Mouse (Mus musculus): ENCODE data around the gene Itih2. TPM values are rescaled to one million over a fixed set of nuclear protein-coding genes. Genes with fewer than 3 reads are reported as not detected.

Gene Itih2
- polyA plus RNA-seq, 1 experiment from 2014 or later = 0.20 TPM

GRCm38 (mm10) chr2:10082737-10083136, 48.5 kb downstream of the Itih2 start:
- Histone ChIP-seq H3K4me1 (ENCODE audit: control insufficient read depth in 2 of 2, insufficient read depth in 2 of 2, low read length in 2 of 2) (peaks cover 2 to 25% of the 10 kb centered on the region in 2 experiments; a peak in 3 of 4 replicates), H3K36me3 (ENCODE audit: control insufficient read depth, insufficient read depth, low read length) (peaks cover 29% of the 10 kb centered on the region), H3K4me3 (ENCODE audit: control insufficient read depth in 1 of 2, insufficient read depth in 1 of 2, low read depth in 1 of 2, low read length in 2 of 2) (no peak overlapping the region), H3K4me2 (ENCODE audit: low read length) (no peak overlapping the region), H3K9ac (ENCODE audit: low read length) (no peak overlapping the region), H3K9me3 (ENCODE audit: control insufficient read depth, low read length) (no peaks in the 10 kb centered on the region), H3K27me3 (ENCODE audit: control insufficient read depth, insufficient read depth, low read length) (no peaks in the 10 kb centered on the region), H3K27ac (replicated peaks in 1 of 2; ENCODE audit: control insufficient read depth in 1 of 2, insufficient read depth in 1 of 2, low read depth in 2 of 2, low read length in 2 of 2) (no peak overlapping the region)
- ATAC-seq (ENCODE audit: insufficient number of reproducible peaks, insufficient read depth, low FRiP score, low read depth) = no peak
- WGBS = 84% methylated on average over 1 of the region's 1 CpGs

GRCm38 (mm10) chr2:10081453-10082080, 49.6 kb downstream of the Itih2 start:
- H3K36me3 ChIP-seq (ENCODE audit: control insufficient read depth, insufficient read depth, low read length) = peaks cover 17% of the 10 kb centered on the region
- H3K27ac ChIP-seq (replicated peaks in 1 of 2; ENCODE audit: control insufficient read depth in 1 of 2, insufficient read depth in 1 of 2, low read depth in 2 of 2, low read length in 2 of 2) = no peak overlapping the region
- no peak for ATAC-seq (ENCODE audit: insufficient number of reproducible peaks, insufficient read depth, low FRiP score, low read depth)
- peak overlapping the region in 1 of 2 experiments; percentile 86; a peak in 2 of 4 replicates for H3K4me3 ChIP-seq (ENCODE audit: control insufficient read depth in 1 of 2, insufficient read depth in 1 of 2, low read depth in 1 of 2, low read length in 2 of 2)
- peaks cover 4 to 33% of the 10 kb centered on the region in 2 experiments; a peak in 3 of 4 replicates for H3K4me1 ChIP-seq (ENCODE audit: control insufficient read depth in 2 of 2, insufficient read depth in 2 of 2, low read length in 2 of 2)
- no peaks in the 10 kb centered on the region for H3K27me3 ChIP-seq (ENCODE audit: control insufficient read depth, insufficient read depth, low read length)
- H3K9me3 ChIP-seq (ENCODE audit: control insufficient read depth, low read length) = no peaks in the 10 kb centered on the region
- H3K4me2 ChIP-seq (ENCODE audit: low read length) = peak overlapping the region; percentile 78
- 86% methylated on average over 5 of the region's 5 CpGs for WGBS
- peak overlapping the region; percentile 99 for H3K9ac ChIP-seq (ENCODE audit: low read length)

- Histone ChIP-seq H3K27ac (replicated peaks in 1 of 2; ENCODE audit: control insufficient read depth in 1 of 2, insufficient read depth in 1 of 2, low read depth in 2 of 2, low read length in 2 of 2) (peak within 1 kb of the TSS; percentile 93 to 95), H3K36me3 (ENCODE audit: control insufficient read depth, insufficient read depth, low read length) (peaks cover 13% of the 10 kb centered on the region), H3K27me3 (ENCODE audit: control insufficient read depth, insufficient read depth, low read length) (no peaks in the 10 kb centered on the region), H3K9ac (ENCODE audit: low read length) (peak within 1 kb of the TSS; percentile 99), H3K4me1 (ENCODE audit: control insufficient read depth in 2 of 2, insufficient read depth in 2 of 2, low read length in 2 of 2) (peaks cover 4 to 35% of the 10 kb centered on the region in 2 experiments; a peak in 3 of 4 replicates), H3K9me3 (ENCODE audit: control insufficient read depth, low read length) (no peaks in the 10 kb centered on the region), H3K4me3 (ENCODE audit: control insufficient read depth in 1 of 2, insufficient read depth in 1 of 2, low read depth in 1 of 2, low read length in 2 of 2) (peak within 1 kb of the TSS; percentile 76 to 86), H3K4me2 (ENCODE audit: low read length) (peak within 1 kb of the TSS; percentile 81)
- WGBS = under 1% methylated on average over 61 of the region's 61 CpGs
- peak; percentile 95 for ATAC-seq (ENCODE audit: insufficient number of reproducible peaks, insufficient read depth, low FRiP score, low read depth)
These were observed 50.7 kb downstream of the Itih2 start, which contains the start of the genes Atp5c1 and Kin for GRCm38 (mm10) chr2:10080310-10081010. TSS of gene Atp5c1 (minus strand) at chr2:10080510. TSS of gene Kin (plus strand) at chr2:10080593.

- H3K27ac ChIP-seq (replicated peaks in 1 of 2; ENCODE audit: control insufficient read depth in 1 of 2, insufficient read depth in 1 of 2, low read depth in 2 of 2, low read length in 2 of 2) = peak overlapping the region; percentile 93 to 95
- peak overlapping the region; percentile 76 to 86 for H3K4me3 ChIP-seq (ENCODE audit: control insufficient read depth in 1 of 2, insufficient read depth in 1 of 2, low read depth in 1 of 2, low read length in 2 of 2)
- H3K4me2 ChIP-seq (ENCODE audit: low read length) = peak overlapping the region; percentile 81
- H3K27me3 ChIP-seq (ENCODE audit: control insufficient read depth, insufficient read depth, low read length) = no peaks in the 10 kb centered on the region
- no peaks in the 10 kb centered on the region for H3K9me3 ChIP-seq (ENCODE audit: control insufficient read depth, low read length)
- WGBS = under 1% methylated on average over 28 of the region's 28 CpGs
- H3K4me1 ChIP-seq (ENCODE audit: control insufficient read depth in 2 of 2, insufficient read depth in 2 of 2, low read length in 2 of 2) = peaks cover 7 to 40% of the 10 kb centered on the region in 2 experiments
- peak overlapping the region; percentile 99 for H3K9ac ChIP-seq (ENCODE audit: low read length)
- peak; percentile 33; the same call in 1 of the 2 replicates for ATAC-seq (ENCODE audit: insufficient number of reproducible peaks, insufficient read depth, low FRiP score, low read depth)
- peaks cover 13% of the 10 kb centered on the region for H3K36me3 ChIP-seq (ENCODE audit: control insufficient read depth, insufficient read depth, low read length)
These were observed 51.4 kb downstream of the Itih2 start for GRCm38 (mm10) chr2:10079745-10080309.

- H3K9me3 ChIP-seq (ENCODE audit: control insufficient read depth, low read length) = no peaks in the 10 kb centered on the region
- 75% methylated on average over 8 of the region's 8 CpGs for WGBS
- H3K4me3 ChIP-seq (ENCODE audit: control insufficient read depth in 1 of 2, insufficient read depth in 1 of 2, low read depth in 1 of 2, low read length in 2 of 2) = peak overlapping the region in 1 of 2 experiments; percentile 7; a peak in 2 of 4 replicates
- no peaks in the 10 kb centered on the region for H3K27me3 ChIP-seq (ENCODE audit: control insufficient read depth, insufficient read depth, low read length)
- no peak overlapping the region for H3K9ac ChIP-seq (ENCODE audit: low read length)
- H3K36me3 ChIP-seq (ENCODE audit: control insufficient read depth, insufficient read depth, low read length) = peaks cover 18% of the 10 kb centered on the region
- no peak for ATAC-seq (ENCODE audit: insufficient number of reproducible peaks, insufficient read depth, low FRiP score, low read depth)
- no peak overlapping the region for H3K27ac ChIP-seq (replicated peaks in 1 of 2; ENCODE audit: control insufficient read depth in 1 of 2, insufficient read depth in 1 of 2, low read depth in 2 of 2, low read length in 2 of 2)
- peak overlapping the region; percentile 81 for H3K4me2 ChIP-seq (ENCODE audit: low read length)
- H3K4me1 ChIP-seq (ENCODE audit: control insufficient read depth in 2 of 2, insufficient read depth in 2 of 2, low read length in 2 of 2) = peaks cover 15 to 62% of the 10 kb centered on the region in 2 experiments
These were observed 54.5 kb downstream of the Itih2 start for GRCm38 (mm10) chr2:10076675-10077074.

GRCm38 (mm10) chr2:10074470-10074869, 56.7 kb downstream of the Itih2 start:
- no peak overlapping the region for H3K27ac ChIP-seq (replicated peaks in 1 of 2; ENCODE audit: control insufficient read depth in 1 of 2, insufficient read depth in 1 of 2, low read depth in 2 of 2, low read length in 2 of 2)
- no peak overlapping the region for H3K9ac ChIP-seq (ENCODE audit: low read length)
- H3K4me3 ChIP-seq (ENCODE audit: control insufficient read depth in 1 of 2, insufficient read depth in 1 of 2, low read depth in 1 of 2, low read length in 2 of 2) = no peak overlapping the region
- no peak overlapping the region for H3K4me2 ChIP-seq (ENCODE audit: low read length)
- H3K36me3 ChIP-seq (ENCODE audit: control insufficient read depth, insufficient read depth, low read length) = peaks cover 26% of the 10 kb centered on the region
- 64% methylated on average over 7 of the region's 7 CpGs for WGBS
- H3K9me3 ChIP-seq (ENCODE audit: control insufficient read depth, low read length) = no peaks in the 10 kb centered on the region
- H3K27me3 ChIP-seq (ENCODE audit: control insufficient read depth, insufficient read depth, low read length) = no peaks in the 10 kb centered on the region
- peaks cover 15 to 59% of the 10 kb centered on the region in 2 experiments for H3K4me1 ChIP-seq (ENCODE audit: control insufficient read depth in 2 of 2, insufficient read depth in 2 of 2, low read length in 2 of 2)
- ATAC-seq (ENCODE audit: insufficient number of reproducible peaks, insufficient read depth, low FRiP score, low read depth) = 0 out of 2 replicates have a peak, but pooled peaks have one; percentile 14

- 80% methylated on average over 7 of the region's 7 CpGs for WGBS
- no peak overlapping the region for H3K27ac ChIP-seq (replicated peaks in 1 of 2; ENCODE audit: control insufficient read depth in 1 of 2, insufficient read depth in 1 of 2, low read depth in 2 of 2, low read length in 2 of 2)
- H3K4me3 ChIP-seq (ENCODE audit: control insufficient read depth in 1 of 2, insufficient read depth in 1 of 2, low read depth in 1 of 2, low read length in 2 of 2) = no peak overlapping the region
- H3K4me2 ChIP-seq (ENCODE audit: low read length) = no peak overlapping the region
- H3K4me1 ChIP-seq (ENCODE audit: control insufficient read depth in 2 of 2, insufficient read depth in 2 of 2, low read length in 2 of 2) = peaks cover 11 to 39% of the 10 kb centered on the region in 2 experiments
- no peak overlapping the region for H3K9ac ChIP-seq (ENCODE audit: low read length)
- H3K27me3 ChIP-seq (ENCODE audit: control insufficient read depth, insufficient read depth, low read length) = no peaks in the 10 kb centered on the region
- no peak for ATAC-seq (ENCODE audit: insufficient number of reproducible peaks, insufficient read depth, low FRiP score, low read depth)
- no peaks in the 10 kb centered on the region for H3K9me3 ChIP-seq (ENCODE audit: control insufficient read depth, low read length)
- peaks cover 52% of the 10 kb centered on the region for H3K36me3 ChIP-seq (ENCODE audit: control insufficient read depth, insufficient read depth, low read length)
These were observed 59.4 kb downstream of the Itih2 start for GRCm38 (mm10) chr2:10071751-10072150.

Measured in heart, embryonic 14.5 days (tissue).